Mouse (Mus musculus) induced T-regulatory cell, adult 2 months (primary cell): ENCODE data around the gene Fem1a.

Source experiments
- DNase-seq: peaks from one replicate; pipeline ENCODE4 v3.0.0-alpha.2; 2012; ENCODE audit warnings: low read depth

Fem1a gene

DNA sequence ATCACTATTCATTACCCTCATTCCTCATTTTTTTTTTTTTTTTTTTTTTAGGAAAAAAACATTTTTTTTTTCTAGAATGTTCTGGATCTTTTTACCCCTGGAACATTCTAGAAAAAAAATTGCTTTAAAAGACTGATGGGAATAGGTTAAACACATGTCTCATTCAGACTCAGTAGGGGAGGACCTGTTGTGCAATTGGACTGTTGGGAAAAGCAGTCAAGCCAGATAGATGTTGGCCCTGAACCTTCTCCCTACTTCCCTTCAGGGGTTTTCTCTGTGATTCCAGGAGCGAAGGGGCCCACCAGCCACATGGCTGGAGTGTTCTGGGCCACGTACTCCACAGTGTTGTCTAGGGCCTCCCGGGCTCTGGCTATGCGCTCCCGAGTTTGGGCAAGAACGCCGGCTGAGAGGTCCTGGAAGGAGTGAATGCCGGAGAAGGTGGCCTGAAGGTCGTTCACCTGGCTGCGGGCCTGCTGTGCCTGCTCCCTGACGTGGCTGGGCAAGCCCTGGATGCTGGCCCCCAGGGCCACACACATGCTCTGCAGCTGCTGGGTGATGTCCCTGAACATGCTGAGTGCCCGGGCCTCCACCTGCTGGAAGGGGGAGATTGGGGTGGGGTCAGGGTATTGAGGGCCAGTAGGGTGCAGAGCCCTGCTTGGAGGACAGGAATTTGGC lies 23.0 kb downstream of the Fem1a start:
- DNase-seq = no peak

GRCm38 (mm10) chr17:56281193-56281592 lies 24.6 kb downstream of the Fem1a start:
- no peak for DNase-seq

DNA sequence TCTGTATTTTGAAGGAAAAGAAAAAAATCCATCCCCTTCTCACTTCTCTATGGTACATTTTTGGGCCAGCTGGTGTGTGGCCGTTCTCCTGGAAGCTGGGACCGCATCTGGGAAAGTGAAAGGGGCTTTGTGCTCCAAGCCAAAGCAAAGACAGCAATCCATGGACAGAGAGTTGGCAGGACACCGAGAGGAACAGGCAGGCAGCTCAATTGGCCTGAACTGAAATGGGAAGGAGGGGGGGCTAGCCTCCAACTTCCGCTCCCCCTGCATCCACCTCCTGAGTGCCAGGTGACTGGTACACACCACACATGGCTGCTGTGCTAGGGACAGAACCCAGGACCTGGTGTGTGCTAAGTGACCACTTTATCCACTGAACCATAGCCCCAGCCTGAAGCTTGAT lies 26.2 kb downstream of the Fem1a start:
- no peak for DNase-seq

DNA sequence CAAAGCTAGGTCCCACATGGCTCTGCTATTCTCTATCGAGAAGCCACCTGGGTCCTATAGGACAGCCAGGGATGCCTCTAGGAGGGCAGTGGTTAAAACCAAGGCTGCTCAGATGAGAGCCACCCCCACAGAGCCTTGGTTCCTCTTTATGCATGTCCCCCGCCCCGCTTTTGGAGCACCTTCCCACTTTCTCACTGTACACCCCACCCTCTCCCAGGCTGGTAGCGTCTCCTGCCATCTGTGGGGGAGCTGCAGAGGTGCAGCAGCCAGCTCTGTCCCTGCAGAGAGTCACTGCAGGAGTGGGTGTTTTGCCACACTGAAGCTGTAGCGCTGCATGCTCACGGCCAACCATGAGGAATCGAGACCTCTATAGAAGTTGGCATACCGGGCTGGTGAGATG lies 26.7 kb downstream of the Fem1a start:
- DNase-seq = no peak

DNA sequence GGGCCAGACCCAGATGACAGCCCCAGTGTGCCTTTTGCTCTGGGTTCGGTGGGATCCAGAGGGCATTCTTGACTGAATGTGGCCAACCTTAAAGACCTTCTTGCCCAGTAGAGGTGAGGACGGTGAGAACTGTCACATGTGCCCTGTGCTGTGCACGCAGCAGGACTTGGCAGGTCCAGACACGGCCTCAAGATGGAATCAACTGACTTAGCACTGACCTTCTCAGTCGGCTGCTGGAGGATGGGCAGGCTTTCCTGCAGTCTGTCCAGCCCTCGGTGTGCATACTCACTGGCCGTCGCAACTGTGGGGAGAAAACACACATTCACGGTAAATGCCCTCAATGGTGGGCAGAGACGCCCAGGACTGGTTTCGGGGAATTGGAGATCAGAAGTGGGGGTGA lies 29.4 kb downstream of the Fem1a start:
- no peak for DNase-seq

DNA sequence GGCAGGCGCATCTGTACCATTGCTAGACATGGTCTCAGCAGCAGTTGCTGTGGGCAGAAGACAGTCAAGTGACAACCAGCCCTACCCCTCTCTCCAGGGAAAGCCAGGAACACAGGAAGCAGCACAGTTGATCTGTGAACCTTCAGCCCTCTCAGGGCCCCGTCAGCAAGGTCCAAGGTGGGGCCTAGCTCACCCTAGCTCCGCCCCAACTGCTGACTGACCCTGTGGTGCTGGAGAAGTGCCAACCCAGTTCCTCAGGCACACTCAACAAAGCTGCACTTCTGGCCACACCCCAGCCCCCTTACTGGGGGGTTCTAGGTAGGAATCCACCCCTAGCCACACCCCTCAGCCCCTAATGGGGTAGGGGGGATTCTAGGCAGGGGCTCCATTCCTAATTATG lies 31.2 kb downstream of the Fem1a start:
- no peak for DNase-seq

DNA sequence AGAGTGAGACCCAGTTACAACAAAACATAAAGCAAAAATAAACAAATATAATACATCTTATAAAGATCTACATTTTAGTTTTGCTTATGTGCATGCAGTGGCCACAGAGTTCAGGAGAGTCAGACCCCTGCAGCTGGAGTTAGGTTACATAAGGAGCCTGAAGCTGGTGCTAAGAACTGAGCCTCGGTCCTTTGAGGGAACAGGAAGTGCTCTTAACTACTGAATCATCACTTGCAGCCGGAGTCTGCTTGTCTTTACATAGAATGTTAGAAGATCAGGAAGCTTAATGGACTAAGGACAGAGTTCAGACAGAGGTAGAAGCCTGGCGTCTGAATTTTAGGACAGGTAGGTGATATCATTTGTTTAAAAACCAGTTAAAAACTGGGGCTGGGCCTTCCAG lies 32.3 kb downstream of the Fem1a start:
- DNase-seq = no peak

- DNase-seq = peak; percentile 82
Observed at GRCm38 (mm10) chr17:56289371-56290331, 33.0 kb downstream of the Fem1a start.

DNA sequence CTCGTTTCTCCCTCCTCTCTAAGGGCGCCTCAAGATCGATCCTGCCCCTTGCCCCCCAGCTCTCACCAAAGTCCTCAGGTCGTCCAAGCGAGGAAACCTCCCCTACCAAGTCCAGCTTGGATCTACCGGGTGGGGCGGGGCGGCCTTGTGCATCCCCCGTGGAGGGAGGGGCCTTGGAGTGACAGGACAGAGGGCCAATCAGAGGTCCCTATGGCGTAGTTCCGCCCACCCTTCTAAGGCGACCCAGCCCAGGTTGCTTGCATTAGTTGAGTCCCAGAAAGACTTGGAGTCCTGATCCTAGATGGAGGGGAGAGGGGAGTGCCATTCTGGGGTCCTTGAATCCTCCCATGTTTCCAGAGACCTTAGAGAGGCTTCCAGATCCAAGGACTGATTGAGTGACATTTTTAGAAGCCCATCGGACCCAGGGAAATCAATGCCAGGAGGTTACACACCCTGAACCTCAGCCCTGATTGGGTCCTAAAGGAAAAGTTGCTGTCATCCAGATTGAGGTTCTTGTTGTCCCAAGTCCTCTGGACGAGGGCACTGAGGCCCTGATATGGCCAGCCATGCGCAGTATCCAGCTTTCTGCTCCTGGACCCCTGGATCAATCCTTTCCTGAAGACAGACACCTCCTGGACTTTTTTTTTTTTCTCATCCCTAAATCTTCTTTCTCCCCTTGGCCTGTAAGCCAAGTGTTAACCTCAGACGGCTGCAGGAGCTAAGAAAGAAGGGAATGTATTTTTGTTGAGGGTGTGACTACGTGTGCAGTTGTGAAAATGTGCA lies 34.0 kb downstream of the Fem1a start:
- DNase-seq = peak; percentile 95

DNA sequence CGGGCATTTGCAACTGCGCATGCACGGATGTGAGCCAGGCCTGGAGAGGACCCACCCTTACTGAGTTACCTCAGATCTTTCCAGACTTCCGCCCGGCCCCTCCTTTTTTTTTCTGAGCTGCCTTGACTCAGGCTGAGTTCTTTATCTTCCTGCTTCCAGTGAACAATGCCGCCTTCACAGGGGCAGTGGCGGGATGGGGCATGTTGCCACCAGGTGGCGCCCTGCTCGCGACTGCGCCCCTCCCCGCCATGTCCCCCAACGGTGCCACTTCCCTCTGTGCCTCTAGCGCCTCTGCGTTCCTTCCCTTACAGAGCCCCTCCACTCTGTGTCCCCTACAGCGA lies 34.5 kb downstream of the Fem1a start:
- DNase-seq = peak; percentile 94

- DNase-seq = no peak
Observed at GRCm38 (mm10) chr17:56291826-56292475, 35.3 kb downstream of the Fem1a start.

DNA sequence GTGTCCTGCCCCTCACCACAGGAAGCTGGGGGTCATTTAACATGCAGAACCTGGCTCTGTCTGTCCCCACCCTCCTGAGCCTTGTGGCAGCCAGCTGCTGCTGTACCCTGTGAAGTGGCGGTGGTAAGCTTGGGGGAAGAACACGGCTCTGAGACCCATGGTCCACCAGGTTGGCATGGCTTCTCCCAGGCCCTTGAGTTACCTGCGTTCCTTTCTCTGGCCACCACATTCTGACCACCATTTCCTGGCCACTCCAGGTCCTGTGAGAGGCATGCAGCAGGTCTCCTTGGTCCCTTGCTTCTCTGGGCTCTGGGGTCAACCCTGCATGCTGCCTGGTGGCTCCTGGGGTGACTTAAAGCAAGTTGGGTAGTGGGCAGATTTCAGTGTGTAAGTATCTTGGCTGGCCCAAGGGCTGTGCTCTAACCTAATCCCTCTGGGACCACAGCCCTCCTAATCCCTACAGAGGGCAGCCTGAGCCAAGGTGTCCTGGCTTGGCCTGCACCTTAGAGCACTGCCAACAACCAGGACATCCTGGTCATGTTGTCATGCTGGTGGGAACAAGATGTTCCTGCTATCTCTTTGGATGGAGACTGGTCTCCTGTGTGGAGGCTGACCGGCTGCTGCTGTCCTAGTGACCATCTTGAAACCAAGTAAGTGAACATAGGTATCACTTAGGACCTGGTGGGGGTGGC lies 36.1 kb downstream of the Fem1a start, which contains the start of gene Plin3:
Plin3 (minus strand) TSS at position 343 of the 692 bp plus-strand sequence.
- no peak for DNase-seq

GRCm38 (mm10) chr17:56293291-56293690 lies 36.7 kb downstream of the Fem1a start:
- DNase-seq = no peak

GRCm38 (mm10) chr17:56294241-56294640 lies 37.6 kb downstream of the Fem1a start:
- DNase-seq = no peak

DNA sequence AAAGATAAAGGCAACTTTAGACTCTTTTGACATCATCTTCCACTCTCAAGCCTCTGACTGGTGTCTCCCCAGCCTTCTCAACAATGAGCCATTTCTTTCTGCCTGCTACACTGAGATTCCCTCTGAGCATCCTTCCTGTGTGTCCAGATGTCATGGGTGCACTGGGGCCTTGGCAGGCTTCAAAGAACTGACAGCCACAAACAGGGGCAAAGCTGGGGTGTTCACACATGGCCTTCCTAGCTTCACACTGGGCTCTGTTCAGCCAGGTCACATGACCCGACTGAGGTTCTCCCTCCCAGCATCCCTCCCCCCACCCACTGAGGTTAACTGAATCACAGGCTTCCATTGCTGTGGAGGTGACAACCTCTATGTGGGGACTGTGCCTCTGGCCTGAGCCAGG lies 39.6 kb downstream of the Fem1a start:
- no peak for DNase-seq

- DNase-seq = no peak
Observed at GRCm38 (mm10) chr17:56298238-56298637, 41.6 kb downstream of the Fem1a start.

GRCm38 (mm10) chr17:56300186-56300585 lies 43.6 kb downstream of the Fem1a start, which contains the start of gene Arrdc5:
Arrdc5 (minus strand) TSS chr17:56300286.
- no peak for DNase-seq

DNA sequence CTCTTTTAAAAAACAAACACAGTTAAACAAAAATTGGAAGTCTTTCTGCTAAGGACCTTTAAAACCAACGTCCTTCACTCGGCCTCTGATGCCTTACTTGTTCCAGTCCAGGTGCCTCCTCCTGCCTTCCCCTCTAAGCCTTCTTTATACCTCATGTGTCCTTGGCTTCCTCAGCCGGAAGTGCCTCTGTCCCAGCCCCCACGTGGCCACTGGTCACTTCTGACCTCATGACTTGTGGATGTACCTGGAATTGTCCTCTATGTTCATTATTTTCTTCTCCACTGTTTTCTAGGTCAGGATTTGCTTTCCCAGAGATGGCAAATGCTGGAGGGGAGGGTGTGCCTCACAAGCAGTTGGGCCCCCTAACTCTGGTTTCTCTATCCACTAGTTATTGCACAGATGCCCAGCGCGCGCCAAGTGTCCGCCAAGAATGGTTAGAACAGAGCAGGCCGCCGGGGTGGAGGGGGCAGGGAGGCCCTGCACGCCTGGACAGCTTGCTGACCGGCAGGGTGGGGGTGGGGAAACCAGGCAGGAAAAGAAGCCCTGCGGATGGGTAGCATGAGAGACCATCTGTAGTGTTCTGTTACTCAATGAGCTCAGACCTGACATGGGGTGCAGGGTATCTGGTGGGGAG lies 45.9 kb downstream of the Fem1a start:
- DNase-seq = no peak

- peak; percentile 90 for DNase-seq
Observed at GRCm38 (mm10) chr17:56303160-56303846, 46.7 kb downstream of the Fem1a start, which contains the start of gene Uhrf1. Uhrf1 (plus strand) TSS chr17:56303321.
